Mouse (Mus musculus) kidney, adult 2 months (tissue): ENCODE measurements at regions not wholly inside any gene's neighbourhood (a gene's known extent, or its start where the extent isn't known, plus 50 kb on each side); places are given as distances from the start of the nearest gene placed in this dataset.

Experiments used
- DNase-seq: peaks from one replicate; pipeline ENCODE4 v3.0.0; 2021
- H3K27ac ChIP-seq: fragments of 200-500 bp; 2 replicates; pipeline ENCODE4 v1.5.1; 2012; ENCODE audit warnings: low read depth, low read length, control low read depth, inconsistent platforms; ENCODE audit not compliant: insufficient read depth
- H3K27me3 ChIP-seq: fragments of 200-500 bp; replicated peaks from 2 replicates; pipeline ENCODE4 v1.6.1; 2012; ENCODE audit warnings: mild to moderate bottlenecking, moderate library complexity, low read length, inconsistent platforms; ENCODE audit not compliant: control insufficient read depth, insufficient read depth
- H3K36me3 ChIP-seq: fragments of 200-500 bp; 2 replicates; pipeline ENCODE4 v1.6.1; 2012; ENCODE audit warnings: mild to moderate bottlenecking, moderate library complexity, low read length, inconsistent platforms; ENCODE audit not compliant: control insufficient read depth, insufficient read depth
- H3K4me1 ChIP-seq: fragments of 200-500 bp; 2 replicates; pipeline ENCODE4 v1.6.1; 2011; ENCODE audit warnings: low read length; ENCODE audit not compliant: control insufficient read depth, insufficient read depth
- H3K4me3 ChIP-seq: fragments of 200-500 bp; 2 replicates; pipeline ENCODE4 v1.5.1; 2011; ENCODE audit warnings: mild to moderate bottlenecking, low read depth, low read length, control low read depth; ENCODE audit not compliant: insufficient read depth
- CTCF ChIP-seq: fragments of 200-500 bp; conservative IDR thresholded peaks from 2 replicates; pipeline ENCODE4 v1.5.1; 2011; ENCODE audit warnings: low read depth, mild to moderate bottlenecking, control low read depth, low read length, moderate library complexity, mixed read lengths; ENCODE audit not compliant: insufficient read depth, insufficient read length
- POLR2A ChIP-seq: fragments of 200-500 bp; IDR thresholded peaks from one replicate; pipeline ENCODE4 v1.6.1; 2011; ENCODE audit warnings: low read depth, low read length, control low read depth
- WGBS: fragments of 180-500 bp; shearing (Covaris S2); methylation state at CpG from one replicate; pipeline ENCODE4 v1.1.7; 2018; 5-methylcytosine and 5-hydroxymethylcytosine counted together

DNA sequence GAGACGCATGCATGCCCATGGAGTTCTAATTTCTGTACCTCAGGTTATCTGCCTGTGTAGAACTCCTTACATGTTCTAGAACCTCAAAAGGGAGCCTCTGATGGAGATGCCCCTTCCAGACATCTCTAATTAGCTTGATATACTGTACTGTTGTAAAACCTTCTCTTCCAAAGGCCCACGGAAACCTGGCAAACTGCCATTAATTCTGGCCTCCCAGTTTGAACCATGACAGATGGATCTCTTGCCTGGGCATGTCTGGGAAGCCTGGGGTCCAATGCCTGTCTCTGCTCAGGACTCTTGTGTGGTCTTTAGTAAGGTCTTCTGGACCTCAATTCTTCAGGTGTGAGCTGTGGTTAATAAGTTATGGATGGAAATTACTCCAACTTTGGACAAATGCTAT is 207.7 kb upstream of the Camk1g start:
- Histone ChIP-seq H3K36me3 (no peaks in the 10 kb centered on the region), H3K27ac (no peak overlapping the region), H3K4me3 (no peak overlapping the region), H3K27me3 (no peaks in the 10 kb centered on the region), H3K4me1 (peaks cover 13% of the 10 kb centered on the region; the same call in 1 of the 2 replicates)
- DNase-seq: no peak
- 57% methylated on average over 2 of the region's 2 CpGs for WGBS
- TF ChIP-seq POLR2A (no peak), CTCF (no peak)

DNA sequence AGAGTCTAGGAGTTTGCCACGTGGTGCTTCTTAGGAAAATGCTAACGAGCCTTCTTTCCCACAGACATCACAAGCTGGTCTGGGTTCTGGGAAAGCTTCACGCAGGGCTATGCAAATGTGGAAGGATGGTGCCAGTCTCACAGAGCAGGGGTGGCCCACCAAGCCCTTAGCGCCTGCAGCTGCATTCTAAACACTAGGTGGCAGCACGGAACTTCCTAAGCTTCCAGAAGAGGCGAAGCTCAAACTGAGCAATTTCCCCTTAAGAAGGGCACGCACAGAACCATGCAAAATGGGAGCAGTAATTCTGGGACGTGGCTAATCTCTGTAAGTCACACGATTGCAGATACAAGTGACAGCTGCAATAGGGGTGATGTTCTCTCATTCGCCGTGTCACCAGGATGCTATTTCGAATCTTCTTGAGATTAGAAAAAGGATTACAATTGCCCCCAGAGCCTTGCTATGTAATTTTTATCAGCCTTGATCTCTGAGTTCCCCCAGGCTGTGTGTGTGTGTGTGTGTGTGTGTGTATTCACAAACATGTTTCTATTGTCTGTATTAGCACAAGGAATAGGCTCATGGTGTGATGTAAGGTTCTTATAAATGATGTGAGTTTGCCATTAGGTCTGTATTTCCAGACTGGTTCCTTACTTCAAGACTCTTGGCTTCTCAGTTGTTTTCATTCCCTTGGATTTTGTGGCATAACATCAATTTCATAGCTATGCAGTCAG is 206.1 kb upstream of the Camk1g start:
- Histone ChIP-seq H3K4me3 (no peak overlapping the region), H3K27ac (no peak overlapping the region), H3K27me3 (no peaks in the 10 kb centered on the region), H3K36me3 (no peaks in the 10 kb centered on the region), H3K4me1 (peaks cover 13% of the 10 kb centered on the region; the same call in 1 of the 2 replicates)
- 9% methylated on average over 12 of the region's 12 CpGs for WGBS
- TF ChIP-seq POLR2A (no peak), CTCF (peak; percentile 81)
- DNase-seq: peak; percentile 76

DNA sequence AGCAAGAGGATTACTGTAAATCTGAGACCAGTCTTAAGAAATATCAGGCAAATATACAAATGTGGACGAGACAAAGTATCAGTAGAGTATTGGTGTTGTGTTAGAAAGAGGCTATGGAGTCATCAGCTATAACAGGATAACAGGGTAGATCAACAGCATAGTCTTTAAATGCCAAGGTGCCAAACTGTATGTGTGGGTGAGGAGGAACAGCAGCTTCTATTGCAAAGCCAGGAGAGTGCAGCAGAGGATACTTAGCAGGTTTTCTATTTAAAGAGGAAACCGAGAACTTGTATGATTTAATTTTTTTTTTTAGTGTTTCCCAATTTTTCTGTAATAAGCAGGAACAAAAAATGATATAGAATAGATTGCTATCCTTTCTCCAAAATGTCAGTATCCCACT is 202.7 kb upstream of the Camk1g start:
- peaks cover 16% of the 10 kb centered on the region; the same call in 1 of the 2 replicates for H3K4me1 ChIP-seq
- no peak overlapping the region for H3K4me3 ChIP-seq
- WGBS: 87% methylated on average over 2 of the region's 2 CpGs
- no peak overlapping the region for H3K27ac ChIP-seq
- no peak for DNase-seq
- H3K27me3 ChIP-seq: no peaks in the 10 kb centered on the region
- TF ChIP-seq CTCF: no peak
- TF ChIP-seq POLR2A: no peak
- H3K36me3 ChIP-seq: no peaks in the 10 kb centered on the region

DNA sequence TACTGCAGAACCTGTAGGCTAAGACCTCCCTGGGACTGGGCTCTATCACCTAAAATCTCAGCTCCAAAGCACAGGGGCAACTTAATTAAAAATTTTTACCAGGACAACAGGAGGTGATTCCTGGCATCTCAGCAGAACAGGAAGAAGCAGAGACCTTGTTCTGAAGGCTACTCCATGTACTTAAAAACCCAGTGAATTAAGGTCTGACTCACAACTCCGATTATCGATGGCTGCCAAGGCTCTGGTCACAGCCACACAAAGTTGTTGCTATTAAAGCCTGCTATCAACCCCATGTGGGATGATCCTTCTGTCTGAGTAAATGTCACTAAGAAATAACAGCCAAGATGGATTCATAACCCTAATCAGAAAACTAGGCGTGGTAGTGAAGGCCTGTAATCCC is 202.3 kb upstream of the Camk1g start:
- Histone ChIP-seq H3K36me3 (no peaks in the 10 kb centered on the region), H3K27me3 (no peaks in the 10 kb centered on the region), H3K4me1 (peaks cover 16% of the 10 kb centered on the region; the same call in 1 of the 2 replicates), H3K4me3 (no peak overlapping the region), H3K27ac (no peak overlapping the region)
- WGBS: 97% methylated on average over 3 of the region's 3 CpGs
- TF ChIP-seq POLR2A (no peak), CTCF (no peak)
- DNase-seq: no peak

DNA sequence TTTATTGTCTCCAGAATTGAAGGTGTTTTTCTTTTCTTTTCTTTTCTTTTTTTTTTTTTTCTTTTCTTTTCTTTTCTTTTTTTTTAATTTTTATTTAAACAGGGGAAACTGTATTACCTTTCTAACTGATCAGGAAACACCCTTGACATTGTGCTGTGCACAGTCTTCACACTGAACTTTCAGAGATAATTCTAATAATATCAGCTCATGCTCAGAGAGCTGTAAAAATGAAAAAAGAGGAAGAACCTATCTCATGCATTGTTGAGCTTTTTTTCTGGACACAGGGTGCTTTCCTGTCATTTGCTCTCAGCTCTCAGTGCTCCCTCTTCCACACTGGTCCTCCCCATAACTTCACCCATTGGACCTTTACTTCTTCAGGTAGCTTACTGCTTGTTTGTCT is 201.0 kb upstream of the Camk1g start:
- no peak overlapping the region for H3K27ac ChIP-seq
- TF ChIP-seq CTCF (no peak), POLR2A (no peak)
- no peak overlapping the region for H3K4me3 ChIP-seq
- peaks cover 16% of the 10 kb centered on the region; the same call in 1 of the 2 replicates for H3K4me1 ChIP-seq
- H3K36me3 ChIP-seq: no peaks in the 10 kb centered on the region
- H3K27me3 ChIP-seq: no peaks in the 10 kb centered on the region
- no peak for DNase-seq

DNA sequence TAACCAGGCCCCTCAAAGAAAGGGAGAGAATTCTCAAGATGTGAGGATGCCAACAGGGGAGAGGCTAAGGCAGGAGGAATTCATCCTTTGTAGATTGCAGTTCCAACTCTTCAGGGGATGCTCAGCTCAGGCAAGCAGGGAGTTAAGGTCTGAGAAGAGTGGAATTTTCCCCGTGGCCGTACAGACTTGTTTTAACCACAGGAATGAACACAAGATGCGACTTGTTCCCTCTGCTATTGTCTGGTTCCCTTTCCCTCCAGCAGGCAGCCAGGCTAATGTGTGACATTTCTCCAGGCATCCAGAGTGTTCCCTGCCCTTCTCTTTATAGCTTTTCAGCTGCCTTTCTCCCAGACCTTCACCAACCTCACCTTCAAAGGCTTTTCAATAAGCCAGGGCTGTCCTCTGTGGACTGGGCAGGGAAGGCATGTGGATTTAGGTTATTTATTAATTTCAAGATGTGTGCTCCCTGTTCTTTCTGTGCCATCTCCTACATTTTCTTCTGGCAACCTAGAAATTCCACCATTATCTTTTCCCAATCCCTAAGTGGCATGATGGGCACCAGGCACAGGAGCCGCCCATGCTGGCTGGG is 198.6 kb upstream of the Camk1g start:
- no peak for TF ChIP-seq POLR2A
- no peak for TF ChIP-seq CTCF
- H3K27me3 ChIP-seq: no peaks in the 10 kb centered on the region

DNA sequence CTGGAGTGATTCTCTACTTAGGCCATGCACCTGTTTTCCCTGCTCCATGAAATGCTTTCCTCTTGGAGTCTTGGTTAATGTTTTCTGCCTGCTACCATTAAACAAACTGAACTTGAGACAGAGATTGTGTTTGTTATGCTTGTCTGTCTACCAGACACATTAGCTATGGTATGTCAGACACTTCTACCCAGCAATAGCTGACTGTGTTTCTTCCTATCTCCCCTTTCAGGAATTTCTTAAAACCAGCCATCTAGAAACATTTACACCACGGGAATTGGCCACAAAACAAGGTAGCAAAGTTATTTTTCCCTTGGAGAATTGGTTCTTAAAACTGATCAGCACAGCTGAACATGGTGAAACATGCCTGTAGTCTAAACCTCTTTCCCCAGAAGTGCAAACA is 197.1 kb upstream of the Camk1g start:
- TF ChIP-seq CTCF (no peak), POLR2A (no peak)
- Histone ChIP-seq H3K4me3 (no peak overlapping the region), H3K36me3 (no peaks in the 10 kb centered on the region), H3K4me1 (peaks cover 8% of the 10 kb centered on the region; the same call in 1 of the 2 replicates), H3K27me3 (no peaks in the 10 kb centered on the region), H3K27ac (no peak overlapping the region; the same call in 1 of the 2 replicates)
- 28% methylated on average over 1 of the region's 1 CpGs for WGBS
- DNase-seq: peak; percentile 33

More for the DNA sequence above, 198.6 kb upstream of the Camk1g start:
- peak; percentile 53 for DNase-seq
- peak overlapping the region; percentile 8; the same call in 1 of the 2 replicates for H3K27ac ChIP-seq
- WGBS: 41% methylated on average over 4 of the region's 4 CpGs
- no peak overlapping the region for H3K4me3 ChIP-seq
- H3K36me3 ChIP-seq: no peaks in the 10 kb centered on the region
- peaks cover 8% of the 10 kb centered on the region; the same call in 1 of the 2 replicates for H3K4me1 ChIP-seq
